Mouse (Mus musculus): ENCODE measurements around the gene Bahcc1. TPM values are rescaled to one million over a fixed set of nuclear protein-coding genes. Genes with fewer than 3 reads are reported as not detected.

Gene Bahcc1
- polyA plus RNA-seq, 1 experiment from 2014 or later, result 20.3 TPM

- no peak overlapping the region for H3K4me3 ChIP-seq
- H3K27ac ChIP-seq, result no peak overlapping the region
- no peaks in the 10 kb centered on the region for H3K27me3 ChIP-seq (ENCODE audit: low read depth, poor library complexity, severe bottlenecking)
- no peaks in the 10 kb centered on the region for H3K36me3 ChIP-seq
- 96% methylated on average over 10 of the region's 10 CpGs for WGBS
- no peaks in the 10 kb centered on the region for H3K9me3 ChIP-seq (replicated peaks)
- DNase-seq (ENCODE audit: low spot score), result no peak
- H3K4me1 ChIP-seq, result peaks cover 22% of the 10 kb centered on the region
Observed at GRCm38 (mm10) chr11:120320156-120320555, 87.4 kb downstream of the Bahcc1 start.

DNA sequence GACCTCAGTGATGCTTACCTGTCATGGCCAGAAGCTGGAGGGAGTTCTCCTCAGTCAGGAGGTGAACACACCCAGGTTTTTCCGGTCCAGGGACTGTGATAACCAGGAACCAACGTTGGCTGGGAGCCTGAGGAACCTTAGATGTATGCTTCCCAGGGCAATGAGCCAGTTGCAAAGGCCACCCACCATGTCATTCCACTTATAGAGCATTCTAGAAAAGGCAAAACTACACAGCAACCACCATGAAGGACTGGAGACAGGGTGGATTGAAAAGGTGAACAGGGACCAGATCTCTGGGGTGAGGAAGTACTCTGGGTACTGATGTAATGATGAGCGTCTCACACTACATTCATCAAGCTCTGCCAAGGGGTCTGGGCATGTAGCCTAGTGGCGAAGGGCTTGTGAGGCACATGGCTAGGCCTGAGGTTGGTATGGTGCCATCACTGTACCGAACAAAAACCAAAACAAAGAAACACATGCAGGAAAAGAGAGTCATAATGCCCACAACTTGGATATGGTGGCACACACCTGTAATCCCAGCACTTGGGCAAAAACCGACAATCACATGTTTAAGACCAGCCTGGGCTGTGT is 102.8 kb downstream of the Bahcc1 start:
- Histone ChIP-seq H3K27ac (no peak overlapping the region), H3K4me1 (0 out of 2 replicates have a peak, but pooled peaks cover 2% of the 10 kb centered on the region), H3K9me3 (replicated peaks) (no peaks in the 10 kb centered on the region), H3K27me3 (ENCODE audit: low read depth, poor library complexity, severe bottlenecking) (no peaks in the 10 kb centered on the region), H3K4me3 (no peak overlapping the region), H3K36me3 (no peaks in the 10 kb centered on the region)
- peak; percentile 15 for DNase-seq (ENCODE audit: low spot score)
- 86% methylated on average over 6 of the region's 6 CpGs for WGBS

GRCm38 (mm10) chr11:120337447-120337846 is 104.7 kb downstream of the Bahcc1 start:
- Histone ChIP-seq H3K27ac (no peak overlapping the region), H3K9me3 (replicated peaks) (no peaks in the 10 kb centered on the region), H3K4me3 (no peak overlapping the region), H3K36me3 (no peaks in the 10 kb centered on the region), H3K4me1 (0 out of 2 replicates have a peak, but pooled peaks cover 2% of the 10 kb centered on the region), H3K27me3 (ENCODE audit: low read depth, poor library complexity, severe bottlenecking) (no peaks in the 10 kb centered on the region)
- DNase-seq (ENCODE audit: low spot score), result peak; percentile 23
- 44% methylated on average over 2 of the region's 2 CpGs for WGBS

- no peak for DNase-seq (ENCODE audit: low spot score)
- 75% methylated on average over 3 of the region's 3 CpGs for WGBS
- H3K27ac ChIP-seq, result no peak overlapping the region
- H3K4me3 ChIP-seq, result no peak overlapping the region
- no peaks in the 10 kb centered on the region for H3K36me3 ChIP-seq
- H3K27me3 ChIP-seq (ENCODE audit: low read depth, poor library complexity, severe bottlenecking), result no peaks in the 10 kb centered on the region
- no peaks in the 10 kb centered on the region for H3K9me3 ChIP-seq (replicated peaks)
- H3K4me1 ChIP-seq, result 0 out of 2 replicates have a peak, but pooled peaks cover 2% of the 10 kb centered on the region
Observed at GRCm38 (mm10) chr11:120338786-120339185, 106.0 kb downstream of the Bahcc1 start.

DNA sequence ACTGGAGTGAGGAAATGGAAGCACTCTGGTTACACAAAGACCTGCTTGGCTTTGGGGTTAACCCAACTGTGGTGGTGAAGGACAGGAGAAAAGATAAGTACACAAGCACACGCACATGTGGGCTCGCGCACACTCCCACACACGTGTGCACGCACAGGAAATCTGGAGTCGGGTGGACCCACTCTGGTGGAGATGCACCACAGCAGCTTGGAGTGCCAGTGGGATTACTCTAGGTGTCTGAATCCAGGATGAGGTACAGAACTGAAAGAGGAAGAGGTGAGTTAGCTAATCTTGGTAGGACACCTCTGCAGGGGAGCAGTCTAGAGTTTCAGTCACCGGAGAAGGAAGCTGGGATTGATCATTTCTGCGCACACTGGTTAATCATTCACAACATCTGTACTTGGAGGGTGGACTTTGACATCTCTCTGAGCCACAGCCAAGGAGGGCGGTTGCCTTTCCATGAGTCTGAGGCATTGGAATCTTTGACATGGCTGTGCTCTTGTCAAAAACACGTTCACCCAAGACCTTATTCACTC is 107.3 kb downstream of the Bahcc1 start:
- 89% methylated on average over 10 of the region's 10 CpGs for WGBS
- Histone ChIP-seq H3K27me3 (ENCODE audit: low read depth, poor library complexity, severe bottlenecking) (no peaks in the 10 kb centered on the region), H3K36me3 (peaks cover 2% of the 10 kb centered on the region), H3K4me1 (0 out of 2 replicates have a peak, but pooled peaks cover 2% of the 10 kb centered on the region), H3K27ac (no peak overlapping the region), H3K4me3 (no peak overlapping the region), H3K9me3 (replicated peaks) (no peaks in the 10 kb centered on the region)
- peak; percentile 31 for DNase-seq (ENCODE audit: low spot score)

DNA sequence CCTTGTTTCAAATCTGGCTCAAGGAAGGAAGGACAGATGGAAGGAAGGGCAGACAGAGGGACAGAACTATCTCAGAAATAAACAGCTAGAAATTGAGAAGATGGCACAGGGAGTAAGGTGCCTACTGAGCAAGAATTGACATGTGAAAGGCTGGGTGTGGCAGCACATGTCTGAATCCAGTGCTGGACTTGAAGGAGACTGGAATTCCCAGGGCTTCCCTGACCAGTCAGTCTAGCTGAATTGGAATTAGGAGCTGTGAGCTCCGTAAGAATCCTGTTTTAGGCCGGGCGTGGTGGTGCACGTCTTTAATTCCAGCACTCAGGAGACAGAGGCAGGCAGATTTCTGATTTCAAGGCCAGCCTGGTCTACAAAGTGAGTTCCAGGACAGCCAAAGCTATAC is 108.9 kb downstream of the Bahcc1 start:
- no peak for DNase-seq (ENCODE audit: low spot score)
- H3K4me3 ChIP-seq, result no peak overlapping the region; the same call in 1 of the 2 replicates
- no peaks in the 10 kb centered on the region for H3K9me3 ChIP-seq (replicated peaks)
- H3K36me3 ChIP-seq, result peaks cover 12% of the 10 kb centered on the region
- H3K27me3 ChIP-seq (ENCODE audit: low read depth, poor library complexity, severe bottlenecking), result no peaks in the 10 kb centered on the region
- 95% methylated on average over 4 of the region's 4 CpGs for WGBS
- no peak overlapping the region for H3K27ac ChIP-seq
- peaks cover 6% of the 10 kb centered on the region; the same call in 1 of the 2 replicates for H3K4me1 ChIP-seq

Small RNAs within 50 kb of the gene (microRNA-seq; reads per million reads assigned to microRNA genes)
- gene Gm47297, result not detected

Other genes starting within 250 kb of the Bahcc1 start
- 0.78 and 1.7 TPM in 2 replicates for gene Aatk, start 185.8 kb upstream of the Bahcc1 start, polyA plus RNA-seq (2016; fragmentation: Nextera tagmentation; extraction: Ambion mirVana)
- 46.7 and 55.2 TPM in 2 replicates for gene Cep131, start 146.1 kb upstream of the Bahcc1 start, polyA plus RNA-seq (2016; fragmentation: Nextera tagmentation; extraction: Ambion mirVana)
- gene Tepsin, start 134.2 kb upstream of the Bahcc1 start, polyA plus RNA-seq (2016; fragmentation: Nextera tagmentation; extraction: Ambion mirVana), result 21.4 and 23.0 TPM in 2 replicates
- gene Ndufaf8, start 134.0 kb upstream of the Bahcc1 start, polyA plus RNA-seq (2016; fragmentation: Nextera tagmentation; extraction: Ambion mirVana), result 78.5 and 83.8 TPM in 2 replicates
- gene Slc38a10, start 81.6 kb upstream of the Bahcc1 start, polyA plus RNA-seq (2016; fragmentation: Nextera tagmentation; extraction: Ambion mirVana), result 99.6 and 99.8 TPM in 2 replicates
- gene Actg1, start 115.6 kb downstream of the Bahcc1 start, polyA plus RNA-seq (2016; fragmentation: Nextera tagmentation; extraction: Ambion mirVana), result 3,099 and 3,197 TPM in 2 replicates
- gene Fscn2, start 128.6 kb downstream of the Bahcc1 start, polyA plus RNA-seq (2016; fragmentation: Nextera tagmentation; extraction: Ambion mirVana), result 0.35 and 0.74 TPM in 2 replicates
- 34.2 and 40.6 TPM in 2 replicates for gene Faap100, start 145.8 kb downstream of the Bahcc1 start, polyA plus RNA-seq (2016; fragmentation: Nextera tagmentation; extraction: Ambion mirVana)
- gene Nploc4, start 204.8 kb downstream of the Bahcc1 start, polyA plus RNA-seq (2016; fragmentation: Nextera tagmentation; extraction: Ambion mirVana), result 55.7 and 56.8 TPM in 2 replicates
- not detected in 2 replicates for gene Tspan10, start 209.7 kb downstream of the Bahcc1 start, polyA plus RNA-seq (2016; fragmentation: Nextera tagmentation; extraction: Ambion mirVana)
- gene Pde6g, start 220.6 kb downstream of the Bahcc1 start, polyA plus RNA-seq (2016; fragmentation: Nextera tagmentation; extraction: Ambion mirVana), result 0.24 TPM in 1 of 2 replicates, not detected in the other
- gene Oxld1, start 225.1 kb downstream of the Bahcc1 start, polyA plus RNA-seq (2016; fragmentation: Nextera tagmentation; extraction: Ambion mirVana), result 9.7 and 10.5 TPM in 2 replicates
- gene Ccdc137, start 225.2 kb downstream of the Bahcc1 start, polyA plus RNA-seq (2016; fragmentation: Nextera tagmentation; extraction: Ambion mirVana), result 48.9 and 56.7 TPM in 2 replicates
- gene Arl16, start 234.7 kb downstream of the Bahcc1 start, polyA plus RNA-seq (2016; fragmentation: Nextera tagmentation; extraction: Ambion mirVana), result 54.2 and 65.6 TPM in 2 replicates